Mouse (Mus musculus) midbrain, embryonic 10.5 days (tissue): Measurements from ENCODE around the gene Clec12b. TPM values are rescaled to one million over a fixed set of nuclear protein-coding genes. Genes with fewer than 3 reads are reported as not detected.

Experiments
- DNase-seq: peaks from one replicate; pipeline ENCODE4 v3.0.0-alpha.2; 2017; ENCODE audit warnings: low spot score
- H3K27ac ChIP-seq: fragments of 300-500 bp; sonication (generic); replicated peaks from 2 replicates; pipeline ENCODE4 v1.5.1; 2016; ENCODE audit warnings: mild to moderate bottlenecking
- H3K27me3 ChIP-seq: fragments of 300-500 bp; sonication (generic); 2 replicates; pipeline ENCODE4 v1.6.1; 2016; ENCODE audit warnings: low read depth, mild to moderate bottlenecking; ENCODE audit not compliant: poor library complexity, severe bottlenecking
- H3K36me3 ChIP-seq: fragments of 300-500 bp; sonication (generic); 2 replicates; pipeline ENCODE4 v1.6.1; 2016; ENCODE audit warnings: mild to moderate bottlenecking, moderate library complexity
- H3K4me1 ChIP-seq: fragments of 300-500 bp; sonication (generic); 2 replicates; pipeline ENCODE4 v1.6.1; 2016
- H3K4me3 ChIP-seq: fragments of 300-500 bp; sonication (generic); 2 replicates; pipeline ENCODE4 v1.5.1; 2016; ENCODE audit warnings: mild to moderate bottlenecking, moderate library complexity
- H3K9me3 ChIP-seq: fragments of 300-500 bp; sonication (generic); replicated peaks from 2 replicates; pipeline ENCODE4 v1.6.1; 2016; ENCODE audit warnings: mild to moderate bottlenecking
- WGBS: fragments of 180-500 bp; shearing (Covaris S2); methylation state at CpG from one replicate; pipeline ENCODE4 v1.1.7; 2016; 5-methylcytosine and 5-hydroxymethylcytosine counted together
- polyA plus RNA-seq: library from polyadenylated mRNA; unstranded; fragments of >200 nt; fragmentation: Nextera tagmentation; extraction: Ambion mirVana; gene quantifications from 2 replicates; pipeline ENCODE4 v1.2.1, GENCODE M21; 2016

Clec12b gene
- polyA plus RNA-seq = not detected in 2 replicates

DNA sequence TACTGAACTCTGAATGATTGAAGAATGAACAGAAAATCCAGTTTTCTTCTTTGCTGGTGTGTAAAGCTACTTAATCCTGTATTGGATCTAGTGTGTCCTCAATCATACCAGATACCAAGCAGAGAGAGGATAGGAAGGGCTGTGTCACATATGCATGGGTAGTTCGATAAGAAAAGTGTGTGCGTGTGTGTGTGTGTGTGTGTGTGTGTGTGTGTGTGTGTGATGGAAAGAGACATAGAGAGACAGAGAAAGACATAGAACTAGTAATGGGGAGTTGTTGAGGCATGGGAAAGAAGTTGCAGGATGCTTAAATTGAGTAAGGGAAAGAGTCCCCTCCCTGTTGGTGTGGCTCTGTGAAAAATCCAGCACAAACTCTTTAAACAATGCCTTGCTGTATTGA is at the start of gene Clec12b:
Gene Clec12b, minus strand, starts transcription at position 101 of the 400 bp plus-strand sequence.
- no peaks in the 10 kb centered on the region for H3K27me3 ChIP-seq
- no peaks in the 10 kb centered on the region for H3K9me3 ChIP-seq
- no peak within 1 kb of the TSS for H3K27ac ChIP-seq
- no peaks in the 10 kb centered on the region for H3K36me3 ChIP-seq
- 0 out of 2 replicates have a peak, but pooled peaks cover 4% of the 10 kb centered on the region for H3K4me1 ChIP-seq
- no peak within 1 kb of the TSS for H3K4me3 ChIP-seq
- WGBS = 82% methylated on average over 2 of the region's 2 CpGs
- no peak for DNase-seq

DNA sequence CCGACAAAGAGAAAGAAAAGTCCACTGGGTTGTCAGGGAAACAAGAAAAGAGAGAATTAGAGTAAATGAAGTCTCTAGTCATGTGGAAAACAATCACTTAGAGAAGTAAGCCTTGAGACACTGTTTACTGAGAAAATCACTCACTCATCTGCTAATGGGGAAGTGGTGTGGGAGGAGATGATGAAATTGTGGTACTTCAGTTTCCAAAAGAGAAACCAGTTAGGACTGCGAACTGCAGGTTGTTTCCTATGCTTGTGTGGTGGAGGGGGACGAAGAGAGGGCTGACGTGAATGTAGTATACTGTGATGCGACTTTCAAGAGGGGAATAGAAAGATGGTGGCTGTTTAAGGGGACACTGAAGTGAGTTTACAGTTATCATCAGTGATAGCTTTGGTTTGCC is 48.6 kb upstream of the Clec12b start:
- no peaks in the 10 kb centered on the region for H3K4me1 ChIP-seq
- no peak overlapping the region for H3K27ac ChIP-seq
- H3K36me3 ChIP-seq = no peaks in the 10 kb centered on the region
- 72% methylated on average over 5 of the region's 5 CpGs for WGBS
- H3K9me3 ChIP-seq = no peaks in the 10 kb centered on the region
- DNase-seq = no peak
- H3K4me3 ChIP-seq = no peak overlapping the region
- no peaks in the 10 kb centered on the region for H3K27me3 ChIP-seq

DNA sequence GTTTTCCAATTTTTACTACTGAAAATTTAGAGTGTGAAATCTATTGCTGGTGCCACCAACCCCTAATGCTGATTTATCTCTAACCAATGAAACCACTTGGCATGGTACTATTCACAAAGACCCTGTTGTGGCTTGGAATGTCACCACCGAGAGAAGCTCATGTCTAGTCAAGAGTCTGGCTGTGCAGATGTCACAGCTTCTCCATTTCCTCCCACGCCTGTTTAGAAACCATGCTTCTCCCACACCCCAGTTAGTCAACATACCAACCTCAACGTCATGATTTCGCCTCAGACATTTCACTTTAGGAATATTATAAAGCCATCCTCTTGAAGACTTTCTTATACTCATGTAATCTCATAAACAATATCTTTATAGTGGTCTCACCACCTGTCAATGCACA is 41.6 kb upstream of the Clec12b start:
- no peak overlapping the region for H3K27ac ChIP-seq
- no peak overlapping the region for H3K4me3 ChIP-seq
- no peaks in the 10 kb centered on the region for H3K36me3 ChIP-seq
- no peaks in the 10 kb centered on the region for H3K9me3 ChIP-seq
- no peaks in the 10 kb centered on the region for H3K27me3 ChIP-seq
- WGBS = 83% methylated on average over 4 of the region's 4 CpGs
- no peaks in the 10 kb centered on the region for H3K4me1 ChIP-seq
- DNase-seq = no peak

DNA sequence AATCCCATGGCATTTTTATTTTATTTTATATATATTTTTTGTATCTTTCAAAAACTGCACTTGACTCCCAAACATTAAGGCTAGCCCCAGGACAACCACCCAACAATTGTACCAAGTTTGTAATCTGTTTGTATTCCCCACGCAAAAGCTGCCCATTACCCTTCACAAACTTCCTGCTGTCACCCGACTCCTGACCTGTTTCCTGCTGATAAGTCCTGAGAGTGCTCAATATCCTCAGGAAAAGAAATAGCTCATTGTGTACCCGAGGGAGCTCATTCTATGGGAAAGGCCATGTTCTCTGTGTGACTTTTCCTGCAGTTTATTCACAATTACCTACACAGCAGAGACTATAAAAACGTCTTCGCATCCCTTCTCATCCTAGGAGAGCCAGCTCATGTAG is 40.1 kb upstream of the Clec12b start:
- H3K36me3 ChIP-seq = no peaks in the 10 kb centered on the region
- H3K27me3 ChIP-seq = no peaks in the 10 kb centered on the region
- H3K4me3 ChIP-seq = no peak overlapping the region
- no peak for DNase-seq
- WGBS = 49% methylated on average over 5 of the region's 5 CpGs
- H3K4me1 ChIP-seq = no peaks in the 10 kb centered on the region
- H3K27ac ChIP-seq = no peak overlapping the region
- H3K9me3 ChIP-seq = no peaks in the 10 kb centered on the region

DNA sequence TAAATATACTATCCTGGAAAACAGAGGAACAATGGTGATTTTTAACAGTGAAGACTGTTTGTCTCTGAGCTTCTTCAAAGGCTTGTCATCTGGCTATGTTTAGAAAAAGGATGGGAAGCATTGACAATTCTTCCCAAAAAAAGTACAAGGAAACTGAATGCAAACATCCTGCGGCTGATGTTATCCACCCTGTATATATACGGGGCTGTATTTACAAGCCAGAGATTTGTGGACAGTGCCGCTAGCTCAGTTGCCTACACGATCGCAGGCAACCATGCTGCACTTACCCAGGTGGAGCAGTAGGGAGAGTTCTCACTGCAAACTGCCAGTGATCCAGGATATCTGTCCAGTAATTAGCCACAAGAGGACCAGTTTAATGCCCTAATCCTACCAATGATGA is 39.5 kb upstream of the Clec12b start:
- Histone ChIP-seq H3K4me1 (no peaks in the 10 kb centered on the region), H3K36me3 (no peaks in the 10 kb centered on the region), H3K27ac (no peak overlapping the region), H3K9me3 (no peaks in the 10 kb centered on the region), H3K4me3 (no peak overlapping the region), H3K27me3 (no peaks in the 10 kb centered on the region)
- WGBS = 72% methylated on average over 5 of the region's 5 CpGs
- DNase-seq = no peak

DNA sequence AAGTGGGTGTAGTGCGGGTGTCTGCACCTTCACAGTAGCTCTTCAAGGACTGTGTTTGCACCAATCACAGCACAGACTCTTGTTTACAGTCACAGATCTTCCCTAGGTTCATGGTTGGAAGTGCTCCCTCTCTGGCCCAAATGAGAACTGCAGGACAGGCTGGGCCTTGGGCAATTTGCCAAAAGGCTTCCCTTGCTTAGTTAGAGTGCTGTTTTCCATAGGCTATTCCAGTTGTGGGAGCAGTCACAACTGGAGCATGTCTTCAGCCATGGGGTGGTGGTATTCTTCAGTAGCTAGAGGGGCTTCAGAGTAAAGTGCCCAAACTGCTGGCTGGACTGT is 38.0 kb upstream of the Clec12b start:
- H3K27me3 ChIP-seq = no peaks in the 10 kb centered on the region
- 10% methylated on average over 1 of the region's 1 CpGs for WGBS
- H3K4me1 ChIP-seq = no peaks in the 10 kb centered on the region
- peak; percentile 72 for DNase-seq
- no peak overlapping the region for H3K4me3 ChIP-seq
- H3K36me3 ChIP-seq = no peaks in the 10 kb centered on the region
- H3K27ac ChIP-seq = no peak overlapping the region
- H3K9me3 ChIP-seq = no peaks in the 10 kb centered on the region

DNA sequence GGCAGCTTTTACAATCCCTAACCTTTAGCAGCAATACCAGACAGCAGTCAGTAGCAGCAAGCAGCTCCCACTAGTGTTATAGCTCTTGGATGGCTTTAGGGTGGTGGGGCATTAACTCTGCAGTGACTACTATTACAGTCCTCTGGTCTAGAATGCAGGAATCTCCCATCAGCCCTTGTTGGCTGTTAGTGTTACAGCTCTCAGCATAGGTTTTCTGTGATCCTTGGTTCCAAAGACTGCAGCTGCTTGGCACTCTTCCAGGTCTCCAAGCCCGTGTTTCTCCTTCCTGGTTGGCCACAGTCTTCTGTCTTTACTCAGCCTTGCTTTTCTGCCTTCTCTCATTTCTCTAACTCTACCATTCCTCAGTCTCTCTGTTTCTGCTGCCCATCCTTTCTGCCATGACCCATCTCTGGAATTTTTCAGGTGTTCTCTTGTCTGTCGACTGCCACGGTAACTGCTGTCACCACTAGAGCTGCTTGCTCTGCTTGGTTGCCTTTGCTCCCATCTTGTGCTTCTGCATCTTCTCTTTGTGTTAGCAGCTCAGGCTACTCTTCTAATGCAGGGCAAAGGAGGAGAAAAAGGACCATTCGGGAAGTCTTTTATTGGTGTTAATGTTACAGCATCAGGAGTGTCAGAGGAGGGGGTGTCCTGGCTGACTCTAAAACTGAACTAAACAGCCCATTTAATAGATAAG is 37.5 kb upstream of the Clec12b start:
- WGBS = 81% methylated on average over 4 of the region's 4 CpGs

DNA sequence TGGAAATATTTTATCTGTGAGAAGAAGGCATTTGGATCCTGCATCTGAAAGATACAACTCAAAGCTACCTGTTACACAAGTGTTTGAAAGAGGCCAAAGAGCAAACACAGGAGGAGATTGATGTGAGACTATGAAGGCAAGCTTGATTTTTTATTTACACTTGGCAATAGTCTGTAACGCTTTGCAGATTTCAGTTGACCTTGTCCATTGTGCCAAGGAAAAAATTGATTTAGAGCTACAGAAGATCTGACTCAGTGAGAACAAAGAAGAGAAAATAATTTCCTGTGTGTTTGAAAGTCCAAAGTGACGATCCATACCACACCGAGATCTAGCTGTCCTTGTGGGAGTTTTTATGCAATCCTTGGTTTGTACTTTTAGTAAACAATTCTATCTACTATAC is 36.6 kb upstream of the Clec12b start:
- H3K4me1 ChIP-seq = no peaks in the 10 kb centered on the region
- H3K27me3 ChIP-seq = no peaks in the 10 kb centered on the region
- no peaks in the 10 kb centered on the region for H3K9me3 ChIP-seq
- WGBS = 89% methylated on average over 3 of the region's 3 CpGs
- no peak for DNase-seq
- H3K27ac ChIP-seq = no peak overlapping the region
- H3K36me3 ChIP-seq = no peaks in the 10 kb centered on the region
- no peak overlapping the region for H3K4me3 ChIP-seq

More for the DNA sequence above, 37.5 kb upstream of the Clec12b start:
- no peak for DNase-seq
- Histone ChIP-seq H3K27me3 (no peaks in the 10 kb centered on the region), H3K4me3 (no peak overlapping the region), H3K36me3 (no peaks in the 10 kb centered on the region), H3K9me3 (no peaks in the 10 kb centered on the region), H3K27ac (no peak overlapping the region), H3K4me1 (no peaks in the 10 kb centered on the region)

DNA sequence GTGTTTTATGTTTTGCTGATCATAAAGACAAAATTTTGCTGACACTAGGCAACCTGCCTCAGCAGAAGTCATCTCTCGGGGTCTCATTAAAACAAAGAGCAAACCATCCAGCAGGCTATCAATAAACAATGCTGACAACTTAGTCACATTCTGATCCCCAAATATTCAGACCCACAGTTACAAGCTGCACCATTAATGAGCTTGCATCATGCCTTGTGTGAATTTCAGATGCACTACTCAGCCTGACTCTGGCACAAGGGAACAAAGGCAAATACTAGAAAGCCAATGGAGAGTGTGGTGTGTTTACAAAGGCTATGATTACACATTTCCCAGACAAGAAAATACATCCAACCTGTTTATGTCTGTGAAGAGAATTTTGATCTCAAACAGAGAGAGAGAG is 28.5 kb upstream of the Clec12b start:
- H3K36me3 ChIP-seq = no peaks in the 10 kb centered on the region
- no peaks in the 10 kb centered on the region for H3K4me1 ChIP-seq
- H3K27ac ChIP-seq = no peak overlapping the region
- no peaks in the 10 kb centered on the region for H3K27me3 ChIP-seq
- DNase-seq = no peak
- 84% methylated on average over 1 of the region's 1 CpGs for WGBS
- H3K9me3 ChIP-seq = no peaks in the 10 kb centered on the region
- H3K4me3 ChIP-seq = no peak overlapping the region

DNA sequence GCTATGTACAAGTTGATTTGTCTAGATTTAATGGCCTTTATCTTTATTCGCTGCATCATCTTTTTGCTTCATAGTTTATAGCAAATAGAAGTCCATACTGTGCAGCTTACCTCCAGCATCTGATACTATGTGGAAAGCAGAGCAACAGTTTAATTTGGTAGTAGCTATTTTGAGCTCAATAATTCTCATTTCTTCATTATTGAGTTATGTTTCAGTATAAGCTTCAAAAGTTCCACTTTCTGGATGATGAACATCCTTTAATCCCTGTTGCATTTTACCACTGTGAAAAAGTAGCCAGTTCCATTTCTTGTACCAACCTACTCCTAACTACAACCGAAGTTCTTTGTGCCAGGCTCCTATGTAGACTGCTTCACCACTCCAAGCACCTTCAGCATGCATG is 22.9 kb upstream of the Clec12b start, which contains the start of gene Clec9a:
Gene Clec9a, plus strand, starts transcription at position 301 of the 400 bp plus-strand sequence.
- WGBS = 90% methylated on average over 2 of the region's 2 CpGs
- Histone ChIP-seq H3K4me1 (peaks cover 4% of the 10 kb centered on the region; the same call in 1 of the 2 replicates), H3K4me3 (no peak within 1 kb of the TSS)

DNA sequence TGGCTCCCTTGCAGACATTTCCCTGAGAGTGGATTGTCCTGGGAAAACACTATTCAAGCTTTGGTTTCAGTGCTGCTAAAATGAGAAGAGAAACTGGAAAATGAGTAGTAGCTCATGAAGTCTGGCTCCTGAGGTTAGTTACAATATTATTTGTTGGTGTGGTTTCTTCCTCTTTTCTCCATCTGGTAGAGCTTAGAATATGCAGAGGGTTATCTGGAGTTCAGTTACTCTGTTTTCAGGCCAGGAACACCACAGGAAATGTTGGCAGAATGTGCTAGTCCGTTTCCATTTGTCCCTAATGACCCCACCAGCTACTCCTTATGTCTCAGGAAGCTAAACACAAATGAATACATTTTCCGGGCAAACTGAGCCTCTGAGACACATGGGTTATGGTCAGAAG is 21.6 kb upstream of the Clec12b start:
- no peak for DNase-seq
- no peaks in the 10 kb centered on the region for H3K9me3 ChIP-seq
- no peaks in the 10 kb centered on the region for H3K27me3 ChIP-seq
- H3K36me3 ChIP-seq = no peaks in the 10 kb centered on the region
- 57% methylated on average over 2 of the region's 2 CpGs for whole genome bisulfite sequencing
- H3K4me3 ChIP-seq = no peak overlapping the region
- H3K4me1 ChIP-seq = peaks cover 4% of the 10 kb centered on the region; the same call in 1 of the 2 replicates
- no peak overlapping the region for H3K27ac ChIP-seq

More for the DNA sequence above, 22.9 kb upstream of the Clec12b start, which contains the start of gene Clec9a:
- Histone ChIP-seq H3K36me3 (no peaks in the 10 kb centered on the region), H3K27ac (no peak within 1 kb of the TSS), H3K27me3 (no peaks in the 10 kb centered on the region), H3K9me3 (no peaks in the 10 kb centered on the region)
- no peak for DNase-seq

DNA sequence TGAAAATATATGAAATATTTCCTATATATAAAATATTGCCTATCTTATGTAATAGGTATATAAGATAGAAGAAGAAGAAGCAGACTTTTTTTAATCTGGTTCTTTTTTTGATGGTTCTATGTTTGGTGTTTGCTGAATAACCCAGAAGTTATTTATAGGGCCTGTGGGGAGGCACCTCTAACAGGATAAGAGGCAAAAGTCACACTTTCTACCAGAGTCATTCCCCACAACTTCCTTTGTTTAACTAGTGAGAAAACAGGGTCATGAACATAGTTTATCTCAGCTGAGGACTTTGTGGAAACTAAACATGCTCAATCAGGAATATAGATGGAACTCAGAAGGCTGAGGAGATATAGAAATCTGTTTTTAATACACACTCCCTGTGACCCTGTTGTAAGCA is 20.3 kb upstream of the Clec12b start:
- Histone ChIP-seq H3K27me3 (no peaks in the 10 kb centered on the region), H3K4me3 (no peak overlapping the region), H3K9me3 (no peaks in the 10 kb centered on the region), H3K27ac (no peak overlapping the region), H3K36me3 (no peaks in the 10 kb centered on the region), H3K4me1 (peaks cover 4% of the 10 kb centered on the region; the same call in 1 of the 2 replicates)
- DNase-seq = no peak

DNA sequence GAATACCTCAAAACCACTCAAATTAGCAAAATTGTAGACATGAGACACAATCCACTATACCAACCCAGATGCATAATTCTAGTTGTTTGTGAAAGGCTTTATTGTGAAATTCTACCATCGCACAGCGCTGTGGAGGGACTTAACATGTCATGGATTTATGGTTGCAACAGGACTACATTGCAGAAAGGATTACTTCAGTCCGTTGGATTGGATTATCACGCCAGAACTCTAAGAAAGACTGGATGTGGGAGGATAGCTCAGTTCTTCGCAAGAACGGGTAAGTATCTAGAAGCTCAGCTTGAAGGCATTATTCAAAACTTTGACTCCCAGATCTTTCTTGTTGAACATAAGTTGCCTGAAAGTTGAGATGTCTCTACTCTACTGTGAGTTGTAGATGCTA is 17.7 kb upstream of the Clec12b start:
- Histone ChIP-seq H3K27me3 (no peaks in the 10 kb centered on the region), H3K27ac (no peak overlapping the region), H3K9me3 (no peaks in the 10 kb centered on the region), H3K4me1 (peaks cover 4% of the 10 kb centered on the region; the same call in 1 of the 2 replicates), H3K36me3 (no peaks in the 10 kb centered on the region), H3K4me3 (no peak overlapping the region)
- 66% methylated on average over 6 of the region's 6 CpGs for WGBS
- DNase-seq = no peak
